Mouse (Mus musculus): Measurements from ENCODE around the gene Angel2. TPM values are rescaled to one million over a fixed set of nuclear protein-coding genes. Genes with fewer than 3 reads are reported as not detected.
"Not testable (repeated sequence)": the region's sequence is repeated elsewhere in the genome, so short reads cannot be mapped to it uniquely, and the experiment has no call there.

The Angel2 gene
- polyA plus RNA-seq (2016; fragmentation: Nextera tagmentation; extraction: Ambion mirVana), result 50.4 and 55.3 TPM in 2 replicates

DNA sequence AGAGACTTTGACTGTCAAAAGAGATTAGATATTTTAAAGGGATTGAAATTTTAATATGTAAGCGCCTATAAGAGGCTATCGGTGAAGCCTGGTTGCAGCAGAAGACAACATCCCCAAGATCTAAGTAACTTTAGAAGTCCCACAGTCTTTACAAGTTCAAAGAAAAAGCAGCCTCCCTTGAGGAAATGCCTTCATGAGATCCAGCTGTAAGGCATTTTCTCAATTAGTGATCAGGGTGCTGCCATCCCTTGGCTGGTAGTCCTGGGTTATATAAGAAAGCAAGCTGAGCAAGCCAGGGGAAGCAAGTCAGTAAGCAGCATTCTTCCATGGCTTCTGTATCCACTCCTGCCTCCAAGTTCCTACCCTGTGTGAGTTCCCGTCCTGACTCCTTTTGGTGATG lies at the start of gene Angel2:
TSS of gene Angel2 (plus strand) at position 301 of the 400 bp plus-strand sequence.
- DNase-seq (ENCODE audit: low spot score); H3K27me3 ChIP-seq (replicated peaks; ENCODE audit: low read depth, poor library complexity, severe bottlenecking); H3K9me3 ChIP-seq; H3K4me3 ChIP-seq; H3K27ac ChIP-seq (replicated peaks); H3K36me3 ChIP-seq (replicated peaks): not testable (repeated sequence)
- peaks cover 14% of the 10 kb centered on the region for H3K4me1 ChIP-seq
- 81% methylated on average over 3 of the region's 3 CpGs for WGBS

DNA sequence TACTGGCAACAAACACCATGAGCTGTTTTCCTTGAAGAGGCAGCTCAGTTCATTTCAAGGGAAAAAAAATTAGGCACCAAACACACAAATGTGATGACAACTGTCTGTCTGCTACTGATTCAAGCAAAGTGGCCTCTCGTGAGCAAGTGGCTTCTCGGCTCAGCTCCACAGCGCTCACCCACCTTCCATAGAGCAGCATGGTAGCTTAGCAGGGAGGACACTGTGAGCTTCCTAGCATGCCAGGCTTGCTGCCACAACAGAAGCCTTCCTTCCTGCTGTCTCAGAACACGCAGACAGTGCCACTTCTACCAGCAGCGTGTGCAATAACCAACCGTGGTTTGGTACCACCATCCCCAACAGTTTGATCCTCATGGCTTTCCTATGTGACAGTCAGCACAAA lies 49.2 kb upstream of the Angel2 start:
- WGBS, result 93% methylated on average over 6 of the region's 6 CpGs
- no peaks in the 10 kb centered on the region for H3K27me3 ChIP-seq (replicated peaks; ENCODE audit: low read depth, poor library complexity, severe bottlenecking)
- H3K36me3 ChIP-seq (replicated peaks), result peaks cover 40% of the 10 kb centered on the region
- no peak overlapping the region for H3K4me3 ChIP-seq
- DNase-seq (ENCODE audit: low spot score), result no peak
- H3K27ac ChIP-seq (replicated peaks), result no peak overlapping the region
- H3K4me1 ChIP-seq, result no peaks in the 10 kb centered on the region
- H3K9me3 ChIP-seq, result no peaks in the 10 kb centered on the region

DNA sequence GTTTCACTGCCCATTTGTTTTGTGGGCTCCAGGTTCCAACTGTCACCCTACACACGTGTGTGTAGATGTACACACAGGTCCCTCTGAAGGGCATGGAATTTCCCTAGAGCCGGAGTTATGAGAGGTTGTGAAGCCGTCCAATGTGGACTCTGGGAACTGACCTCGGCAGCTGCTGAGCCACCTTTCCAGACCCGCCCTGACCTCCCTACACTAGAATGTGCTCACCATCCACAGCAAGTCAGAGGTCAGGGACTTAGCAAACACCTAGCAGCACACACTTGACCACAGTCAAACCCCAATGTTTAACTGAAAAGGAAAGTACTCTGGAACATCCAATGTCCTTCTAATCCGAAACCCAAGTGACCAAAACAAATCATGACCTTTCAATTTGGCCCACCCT lies 44.3 kb upstream of the Angel2 start:
- Histone ChIP-seq H3K36me3 (replicated peaks) (peaks cover 44% of the 10 kb centered on the region), H3K4me3 (no peak overlapping the region), H3K27ac (replicated peaks) (no peak overlapping the region), H3K4me1 (no peaks in the 10 kb centered on the region), H3K27me3 (replicated peaks; ENCODE audit: low read depth, poor library complexity, severe bottlenecking) (no peaks in the 10 kb centered on the region), H3K9me3 (no peaks in the 10 kb centered on the region)
- WGBS, result 71% methylated on average over 6 of the region's 6 CpGs
- no peak for DNase-seq (ENCODE audit: low spot score)

DNA sequence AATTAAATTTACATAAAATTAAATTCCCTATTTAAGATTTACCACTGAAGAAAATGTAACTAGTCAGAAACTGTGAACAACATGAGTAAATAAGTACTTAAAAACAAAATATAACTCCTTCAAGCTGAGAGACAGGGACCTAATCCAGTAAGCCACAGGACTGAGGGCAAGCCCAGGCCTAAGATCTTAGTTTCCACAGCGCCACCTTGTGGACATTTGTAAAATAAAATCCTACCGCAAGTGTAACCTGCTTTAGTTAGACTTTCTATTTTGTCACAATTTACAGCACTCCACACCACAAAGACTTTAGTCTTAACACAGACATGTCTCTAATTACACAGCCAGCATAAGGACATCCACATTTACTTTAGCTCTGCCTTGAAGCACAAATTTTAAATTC lies 43.5 kb upstream of the Angel2 start:
- Histone ChIP-seq H3K27me3 (replicated peaks; ENCODE audit: low read depth, poor library complexity, severe bottlenecking) (no peaks in the 10 kb centered on the region), H3K4me1 (no peaks in the 10 kb centered on the region), H3K27ac (replicated peaks) (no peak overlapping the region), H3K36me3 (replicated peaks) (peaks cover 46% of the 10 kb centered on the region), H3K9me3 (no peaks in the 10 kb centered on the region), H3K4me3 (no peak overlapping the region)
- peak; percentile 48 for DNase-seq (ENCODE audit: low spot score)
- WGBS, result 6% methylated on average over 2 of the region's 2 CpGs

DNA sequence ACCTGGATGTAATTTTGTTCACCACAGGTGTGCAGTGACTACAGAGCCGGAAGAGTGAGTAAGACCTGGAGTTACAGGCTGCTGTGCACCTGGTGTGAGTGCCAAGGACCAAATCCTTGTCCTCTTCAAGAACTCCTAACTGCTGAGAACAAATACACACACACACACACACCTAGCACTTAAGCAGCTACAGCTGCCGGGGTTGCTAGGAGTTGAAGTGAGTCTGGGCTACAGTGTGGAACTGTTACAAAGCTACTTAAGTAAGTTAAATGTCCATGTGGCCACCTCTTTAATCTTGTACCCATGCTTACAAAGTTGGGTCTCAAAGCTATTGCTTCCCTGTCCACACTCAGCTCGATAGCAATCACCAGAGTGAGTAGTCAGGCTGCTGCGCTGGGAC lies 38.9 kb upstream of the Angel2 start:
- Histone ChIP-seq H3K27ac (replicated peaks) (no peak overlapping the region), H3K9me3 (no peaks in the 10 kb centered on the region), H3K4me3 (no peak overlapping the region), H3K36me3 (replicated peaks) (peaks cover 50% of the 10 kb centered on the region), H3K27me3 (replicated peaks; ENCODE audit: low read depth, poor library complexity, severe bottlenecking) (no peaks in the 10 kb centered on the region), H3K4me1 (no peaks in the 10 kb centered on the region)
- no peak for DNase-seq (ENCODE audit: low spot score)
- 95% methylated on average over 4 of the region's 4 CpGs for WGBS

DNA sequence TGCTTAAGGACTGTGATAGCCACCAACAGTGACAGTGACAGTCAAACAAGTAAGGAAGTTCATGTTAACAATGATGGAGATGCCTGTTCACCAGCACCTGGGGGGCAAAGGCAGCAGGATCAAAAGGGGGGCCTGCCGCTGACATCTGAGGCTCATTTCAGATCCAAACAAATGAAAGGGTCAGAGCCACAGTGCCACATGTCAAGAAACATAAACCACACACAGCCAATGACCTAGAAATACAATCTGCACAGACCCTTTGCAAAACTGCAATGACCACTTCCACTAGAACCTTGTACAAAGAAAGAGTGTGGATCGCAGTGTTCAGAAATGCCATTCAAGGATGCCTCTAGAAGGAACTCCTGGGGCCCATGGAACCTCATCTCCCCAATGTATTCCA lies 36.9 kb upstream of the Angel2 start:
- H3K36me3 ChIP-seq (replicated peaks), result peaks cover 61% of the 10 kb centered on the region
- no peaks in the 10 kb centered on the region for H3K27me3 ChIP-seq (replicated peaks; ENCODE audit: low read depth, poor library complexity, severe bottlenecking)
- no peaks in the 10 kb centered on the region for H3K4me1 ChIP-seq
- no peak for DNase-seq (ENCODE audit: low spot score)
- no peak overlapping the region for H3K4me3 ChIP-seq
- WGBS, result 85% methylated on average over 2 of the region's 2 CpGs
- no peaks in the 10 kb centered on the region for H3K9me3 ChIP-seq
- H3K27ac ChIP-seq (replicated peaks), result no peak overlapping the region

DNA sequence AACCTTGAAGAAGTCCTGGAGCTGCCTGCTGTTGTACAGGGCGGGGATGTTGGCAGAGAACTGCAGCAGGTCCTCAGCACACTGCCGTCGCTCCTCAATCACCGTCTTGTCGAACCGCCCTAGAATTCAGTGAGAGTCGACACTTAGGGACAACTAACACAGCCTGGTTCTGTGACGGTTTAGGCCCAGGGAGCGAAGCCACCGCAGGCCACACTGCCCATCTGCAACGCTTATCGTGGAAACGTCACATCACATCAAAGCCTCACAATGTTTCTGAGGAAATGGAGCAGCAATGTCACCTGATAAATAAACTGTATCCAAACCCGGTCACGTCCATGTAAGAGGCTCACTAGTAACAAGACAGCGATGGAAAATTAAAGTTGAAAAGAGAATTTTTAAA lies 36.3 kb upstream of the Angel2 start:
- Histone ChIP-seq H3K4me1 (no peaks in the 10 kb centered on the region), H3K36me3 (replicated peaks) (peaks cover 60% of the 10 kb centered on the region), H3K4me3 (no peak overlapping the region), H3K27ac (replicated peaks) (no peak overlapping the region), H3K9me3 (no peaks in the 10 kb centered on the region), H3K27me3 (replicated peaks; ENCODE audit: low read depth, poor library complexity, severe bottlenecking) (no peaks in the 10 kb centered on the region)
- WGBS, result 92% methylated on average over 16 of the region's 16 CpGs
- DNase-seq (ENCODE audit: low spot score), result no peak

DNA sequence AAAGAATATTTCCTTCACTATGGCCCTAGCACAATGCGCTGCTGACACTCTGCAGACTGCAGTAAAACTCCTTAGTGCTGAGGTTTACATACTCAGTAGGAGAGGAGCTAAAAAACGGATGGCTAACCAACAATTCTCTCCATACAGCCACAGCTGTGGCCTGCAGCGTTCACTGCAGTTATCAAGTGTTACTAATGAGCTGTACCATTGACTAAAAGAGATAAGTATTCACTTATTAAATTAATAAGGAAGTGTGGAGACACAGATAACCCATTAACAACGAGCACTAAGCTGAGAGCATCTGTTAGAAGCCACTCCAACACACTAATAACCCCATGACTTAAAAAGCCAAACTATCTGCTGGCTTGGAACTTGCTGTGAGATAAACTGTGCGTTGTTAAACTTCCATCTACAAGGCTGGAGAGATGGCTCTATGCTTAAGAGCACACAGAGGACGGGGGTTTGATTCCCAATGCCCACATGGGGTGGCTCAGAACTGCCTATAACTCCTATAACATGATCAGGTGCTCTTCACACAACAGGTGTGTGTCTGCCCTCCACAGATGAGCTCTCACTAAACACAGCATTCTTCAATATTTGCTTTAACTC lies 31.2 kb upstream of the Angel2 start:
- WGBS, result 85% methylated on average over 6 of the region's 6 CpGs
- Histone ChIP-seq H3K4me3 (no peak overlapping the region), H3K27ac (replicated peaks) (no peak overlapping the region), H3K36me3 (replicated peaks) (peaks cover 67% of the 10 kb centered on the region), H3K9me3 (no peaks in the 10 kb centered on the region), H3K27me3 (replicated peaks; ENCODE audit: low read depth, poor library complexity, severe bottlenecking) (no peaks in the 10 kb centered on the region), H3K4me1 (no peaks in the 10 kb centered on the region)
- no peak for DNase-seq (ENCODE audit: low spot score)

DNA sequence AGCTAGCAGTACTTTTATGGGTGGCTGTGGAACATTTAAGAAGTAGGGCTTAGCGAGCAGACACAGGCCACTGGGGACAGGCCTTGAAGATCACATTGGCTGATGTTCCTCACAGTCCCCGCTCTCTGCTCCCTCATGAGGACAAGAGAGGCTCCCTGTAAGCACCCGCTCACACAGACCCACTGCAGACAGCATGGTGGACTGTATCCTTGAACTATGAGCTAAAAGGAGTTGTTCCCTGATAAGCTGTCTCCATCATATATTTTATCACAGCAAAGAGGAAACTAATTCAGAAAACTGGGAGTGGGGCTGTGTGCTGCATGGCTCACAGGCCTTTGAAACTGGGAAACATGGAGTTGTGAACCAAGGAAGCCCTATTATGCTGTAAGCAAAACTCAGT lies 26.7 kb upstream of the Angel2 start:
- WGBS, result 89% methylated on average over 3 of the region's 3 CpGs
- Histone ChIP-seq H3K4me1 (0 out of 2 replicates have a peak, but pooled peaks cover 3% of the 10 kb centered on the region), H3K4me3 (no peak overlapping the region), H3K36me3 (replicated peaks) (peaks cover 67% of the 10 kb centered on the region), H3K27ac (replicated peaks) (no peak overlapping the region), H3K27me3 (replicated peaks; ENCODE audit: low read depth, poor library complexity, severe bottlenecking) (no peaks in the 10 kb centered on the region), H3K9me3 (no peaks in the 10 kb centered on the region)
- DNase-seq (ENCODE audit: low spot score), result no peak

DNA sequence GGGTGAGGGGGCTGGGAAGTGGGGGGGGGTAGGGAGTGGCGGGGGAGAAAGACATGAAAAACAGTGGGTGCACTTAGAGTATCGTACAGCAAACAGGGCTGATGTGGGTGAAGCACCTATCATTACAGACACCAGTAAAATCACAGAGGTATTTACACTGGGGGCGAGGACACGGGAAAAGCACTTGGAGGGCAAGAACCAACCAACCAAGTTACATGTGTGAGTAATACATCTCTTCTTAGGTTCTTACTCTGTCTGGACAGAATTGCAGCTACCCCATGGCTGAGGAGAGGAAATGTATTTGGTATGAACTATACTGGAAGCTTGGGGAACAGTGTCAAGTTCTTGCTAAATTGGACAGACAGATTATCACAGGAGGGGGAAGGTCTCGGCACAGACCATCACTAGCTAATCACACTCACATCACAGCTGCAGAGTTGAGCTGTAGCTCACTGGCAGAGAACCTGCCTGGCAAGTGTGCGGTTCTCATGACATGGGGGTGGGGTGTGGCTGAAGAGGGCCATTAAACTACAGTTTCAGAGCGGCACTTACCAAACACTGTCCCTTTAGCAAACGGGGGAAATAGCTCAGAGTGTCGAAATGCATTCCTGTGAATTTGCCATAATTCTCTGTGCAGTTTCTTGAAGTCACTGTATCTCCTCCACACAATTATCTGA lies 25.9 kb upstream of the Angel2 start:
- Histone ChIP-seq H3K36me3 (replicated peaks) (peaks cover 70% of the 10 kb centered on the region), H3K9me3 (no peaks in the 10 kb centered on the region), H3K4me1 (0 out of 2 replicates have a peak, but pooled peaks cover 3% of the 10 kb centered on the region), H3K4me3 (no peak overlapping the region), H3K27me3 (replicated peaks; ENCODE audit: low read depth, poor library complexity, severe bottlenecking) (no peaks in the 10 kb centered on the region), H3K27ac (replicated peaks) (no peak overlapping the region)
- 85% methylated on average over 9 of the region's 9 CpGs for WGBS
- DNase-seq (ENCODE audit: low spot score), result no peak

DNA sequence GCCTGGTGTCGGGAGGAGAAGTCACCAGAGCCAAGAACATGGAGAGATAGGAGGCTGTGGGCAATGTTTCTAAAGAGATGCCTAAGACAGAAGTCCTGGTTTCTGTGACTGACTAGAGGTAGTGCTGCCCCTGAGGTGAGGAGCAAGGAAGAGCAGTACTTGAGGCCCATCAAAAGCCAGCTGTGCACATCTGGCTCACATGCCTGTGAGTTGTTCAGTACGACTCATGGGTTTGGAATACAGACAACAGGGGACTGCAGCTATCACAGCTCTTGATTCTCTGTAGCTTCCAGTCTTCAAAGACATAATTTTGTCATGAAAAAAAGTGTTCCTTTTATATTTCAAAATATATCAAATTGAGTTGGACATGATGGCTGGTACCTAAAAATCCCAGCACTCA lies 23.8 kb upstream of the Angel2 start:
- peaks cover 63% of the 10 kb centered on the region for H3K36me3 ChIP-seq (replicated peaks)
- no peak overlapping the region for H3K4me3 ChIP-seq
- WGBS, result 85% methylated on average over 2 of the region's 2 CpGs
- H3K27me3 ChIP-seq (replicated peaks; ENCODE audit: low read depth, poor library complexity, severe bottlenecking), result no peaks in the 10 kb centered on the region
- no peak for DNase-seq (ENCODE audit: low spot score)
- no peaks in the 10 kb centered on the region for H3K9me3 ChIP-seq
- H3K27ac ChIP-seq (replicated peaks), result no peak overlapping the region
- H3K4me1 ChIP-seq, result peaks cover 3% of the 10 kb centered on the region; the same call in 1 of the 2 replicates

DNA sequence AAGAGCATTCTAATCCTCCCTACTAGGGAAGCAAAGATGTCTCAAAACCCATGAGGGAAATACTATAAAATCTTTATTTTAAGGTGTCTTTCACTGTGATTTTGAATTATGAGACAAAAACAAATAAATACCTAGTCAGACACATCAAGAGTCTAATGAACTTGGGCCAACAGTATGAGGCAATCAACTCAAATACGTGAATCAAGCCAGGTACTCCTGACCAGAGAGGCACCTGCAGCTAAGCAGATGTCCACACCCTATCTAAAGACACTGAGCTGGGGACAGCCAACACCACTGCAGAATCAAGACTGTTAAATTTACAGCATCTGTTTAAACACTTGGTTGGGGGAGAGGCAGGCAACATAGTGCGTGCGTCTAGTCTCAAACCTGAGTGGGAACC lies 20.8 kb upstream of the Angel2 start:
- DNase-seq (ENCODE audit: low spot score), result no peak

DNA sequence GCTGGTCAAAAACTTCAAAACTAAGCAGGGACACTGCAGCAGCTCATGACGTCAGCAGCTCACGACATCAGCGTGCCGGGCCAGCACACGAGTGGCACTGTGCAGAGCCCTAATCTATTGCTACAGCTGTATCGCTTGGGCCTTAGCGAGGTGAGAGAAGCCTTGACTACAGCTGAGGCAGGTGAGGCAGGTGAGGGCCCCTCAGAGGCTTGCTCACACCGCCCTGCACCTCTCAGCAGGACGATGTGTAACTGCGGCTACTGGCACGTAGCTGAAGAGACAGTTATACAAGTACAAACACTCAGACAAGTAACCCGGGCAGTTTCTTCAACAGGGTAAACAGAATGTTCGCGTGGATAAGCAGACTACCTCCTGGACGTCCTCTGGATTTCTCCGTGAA lies 20.2 kb upstream of the Angel2 start:
- Histone ChIP-seq H3K4me3 (no peak overlapping the region), H3K9me3 (no peaks in the 10 kb centered on the region), H3K27me3 (replicated peaks; ENCODE audit: low read depth, poor library complexity, severe bottlenecking) (no peaks in the 10 kb centered on the region), H3K27ac (replicated peaks) (no peak overlapping the region), H3K36me3 (replicated peaks) (peaks cover 29% of the 10 kb centered on the region), H3K4me1 (peaks cover 8% of the 10 kb centered on the region; the same call in 1 of the 2 replicates)
- 93% methylated on average over 16 of the region's 16 CpGs for WGBS
- DNase-seq (ENCODE audit: low spot score), result no peak

More for the DNA sequence above, 20.8 kb upstream of the Angel2 start:
- Histone ChIP-seq H3K27me3 (replicated peaks; ENCODE audit: low read depth, poor library complexity, severe bottlenecking) (no peaks in the 10 kb centered on the region), H3K36me3 (replicated peaks) (peaks cover 32% of the 10 kb centered on the region), H3K27ac (replicated peaks) (no peak overlapping the region), H3K4me1 (peaks cover 8% of the 10 kb centered on the region; the same call in 1 of the 2 replicates), H3K9me3 (no peaks in the 10 kb centered on the region), H3K4me3 (no peak overlapping the region)
- WGBS, result 94% methylated on average over 3 of the region's 3 CpGs

Data from embryonic facial prominence, embryonic 10.5 days (tissue).